Mouse (Mus musculus) embryonic facial prominence, embryonic 14.5 days (tissue): ENCODE data around the gene Slc26a3. TPM values are rescaled to one million over a fixed set of nuclear protein-coding genes. Genes with fewer than 3 reads are reported as not detected.

Experiments
- ATAC-seq: fragments of 200-750 bp; cut with Nextera tagmentation; 2 replicates; pipeline ENCODE4 v1.8.0; 2017; ENCODE audit warnings: low read depth, moderate number of reproducible peaks, moderate TSS enrichment
- DNase-seq: peaks from one replicate; pipeline ENCODE4 v3.0.0-alpha.2; 2015; ENCODE audit warnings: low spot score
- H3K27ac ChIP-seq: fragments of 300-500 bp; sonication (generic); replicated peaks from 2 replicates; pipeline ENCODE4 v1.5.1; 2014; ENCODE audit warnings: low read depth, mild to moderate bottlenecking, low read length, moderate library complexity
- H3K27me3 ChIP-seq: fragments of 300-500 bp; sonication (generic); replicated peaks from 2 replicates; pipeline ENCODE4 v1.6.1; 2014; ENCODE audit warnings: low read length; ENCODE audit not compliant: control insufficient read depth, insufficient read depth
- H3K36me3 ChIP-seq: fragments of 300-500 bp; sonication (generic); 2 replicates; pipeline ENCODE4 v1.6.1; 2014; ENCODE audit warnings: low read length, mixed read lengths; ENCODE audit not compliant: control insufficient read depth, insufficient read depth
- H3K4me1 ChIP-seq: fragments of 300-500 bp; sonication (generic); 2 replicates; pipeline ENCODE4 v1.6.1; 2014; ENCODE audit warnings: antibody characterized with exemption, low read length; ENCODE audit not compliant: control insufficient read depth, insufficient read depth
- H3K4me2 ChIP-seq: fragments of 300-500 bp; sonication (generic); 2 replicates; pipeline ENCODE4 v1.6.1; 2014; ENCODE audit warnings: low read depth, mild to moderate bottlenecking, low read length, moderate library complexity, mixed read lengths
- H3K4me3 ChIP-seq: fragments of 300-500 bp; sonication (generic); 2 replicates; pipeline ENCODE4 v1.5.1; 2014; ENCODE audit warnings: low read depth, mild to moderate bottlenecking, low read length
- H3K9ac ChIP-seq: fragments of 300-500 bp; sonication (generic); 2 replicates; pipeline ENCODE4 v1.6.1; 2014; ENCODE audit warnings: low read depth, mild to moderate bottlenecking, low read length, moderate library complexity, mixed read lengths
- H3K9me3 ChIP-seq: fragments of 300-500 bp; sonication (generic); 2 replicates; pipeline ENCODE4 v1.6.1; 2016; ENCODE audit warnings: low read length; ENCODE audit not compliant: control insufficient read depth
- WGBS: fragments of 180-500 bp; shearing (Covaris S2); extraction: QIAGEN DNeasy Blood & Tissue Kit; methylation state at CpG from one replicate; pipeline ENCODE4 v1.1.7; 2014; 5-methylcytosine and 5-hydroxymethylcytosine counted together
- polyA plus RNA-seq: library from polyadenylated mRNA; unstranded; fragments of >200 nt; fragmentation: Nextera tagmentation; extraction: Ambion mirVana; gene quantifications from 2 replicates; pipeline ENCODE4 v1.2.1, GENCODE M21; 2014

Gene Slc26a3
- polyA plus RNA-seq: 0.07 TPM in 1 of 2 replicates, not detected in the other

- Histone ChIP-seq H3K36me3 (no peaks in the 10 kb centered on the region), H3K27me3 (no peaks in the 10 kb centered on the region), H3K4me2 (no peak within 1 kb of the TSS), H3K27ac (no peak within 1 kb of the TSS), H3K4me3 (no peak within 1 kb of the TSS), H3K4me1 (no peaks in the 10 kb centered on the region), H3K9ac (no peak within 1 kb of the TSS), H3K9me3 (no peaks in the 10 kb centered on the region)
- no peak for DNase-seq
- ATAC-seq: no peak
- 82% methylated on average over 3 of the region's 3 CpGs for WGBS
These were observed at the start of gene Slc26a3 for GRCm38 (mm10) chr12:31390571-31390970. Gene Slc26a3, plus strand, starts transcription at chr12:31390871.

- ATAC-seq: no peak
- peak overlapping the region; percentile 91 for H3K4me2 ChIP-seq
- H3K36me3 ChIP-seq: peaks cover 20% of the 10 kb centered on the region
- 20% methylated on average over 15 of the region's 15 CpGs for WGBS
- H3K4me3 ChIP-seq: peak overlapping the region; percentile 96
- H3K9me3 ChIP-seq: no peaks in the 10 kb centered on the region
- peak overlapping the region; percentile 94 for H3K9ac ChIP-seq
- H3K4me1 ChIP-seq: peaks cover 5% of the 10 kb centered on the region
- no peak overlapping the region for H3K27ac ChIP-seq
- DNase-seq: no peak
- H3K27me3 ChIP-seq: no peaks in the 10 kb centered on the region
These were observed 40.3 kb upstream of the Slc26a3 start for GRCm38 (mm10) chr12:31350191-31350943.

GRCm38 (mm10) chr12:31350944-31351928, 39.4 kb upstream of the Slc26a3 start, which contains the start of gene Dld:
Gene Dld, minus strand, starts transcription at chr12:31351453.
- Histone ChIP-seq H3K4me2 (peak within 1 kb of the TSS; percentile 91), H3K27me3 (no peaks in the 10 kb centered on the region), H3K4me1 (peaks cover 5% of the 10 kb centered on the region), H3K36me3 (peaks cover 20% of the 10 kb centered on the region), H3K27ac (peak within 1 kb of the TSS; percentile 85), H3K9ac (peak within 1 kb of the TSS; percentile 94), H3K4me3 (peak within 1 kb of the TSS; percentile 96), H3K9me3 (no peaks in the 10 kb centered on the region)
- ATAC-seq (peak; percentile 100), DNase-seq (peak; percentile 99)
- 10% methylated on average over 31 of the region's 66 CpGs for WGBS

GRCm38 (mm10) chr12:31366428-31366827, 24.2 kb upstream of the Slc26a3 start:
- Histone ChIP-seq H3K36me3 (no peaks in the 10 kb centered on the region), H3K27ac (no peak overlapping the region), H3K4me1 (no peaks in the 10 kb centered on the region), H3K4me2 (no peak overlapping the region), H3K27me3 (no peaks in the 10 kb centered on the region), H3K9me3 (no peaks in the 10 kb centered on the region), H3K9ac (no peak overlapping the region), H3K4me3 (no peak overlapping the region)
- 56% methylated on average over 3 of the region's 3 CpGs for WGBS
- ATAC-seq: no peak
- no peak for DNase-seq

GRCm38 (mm10) chr12:31367721-31368120, 22.9 kb upstream of the Slc26a3 start:
- Histone ChIP-seq H3K4me1 (no peaks in the 10 kb centered on the region), H3K4me2 (no peak overlapping the region), H3K27ac (no peak overlapping the region), H3K36me3 (no peaks in the 10 kb centered on the region), H3K9me3 (no peaks in the 10 kb centered on the region), H3K9ac (no peak overlapping the region), H3K4me3 (no peak overlapping the region), H3K27me3 (no peaks in the 10 kb centered on the region)
- no peak for DNase-seq
- no peak for ATAC-seq
- WGBS: 79% methylated on average over 5 of the region's 5 CpGs

GRCm38 (mm10) chr12:31369118-31369517, 21.6 kb upstream of the Slc26a3 start:
- Histone ChIP-seq H3K4me2 (no peak overlapping the region), H3K27me3 (no peaks in the 10 kb centered on the region), H3K9ac (no peak overlapping the region), H3K4me1 (no peaks in the 10 kb centered on the region), H3K4me3 (no peak overlapping the region), H3K36me3 (no peaks in the 10 kb centered on the region), H3K27ac (no peak overlapping the region), H3K9me3 (no peaks in the 10 kb centered on the region)
- WGBS: 84% methylated on average over 1 of the region's 1 CpGs
- DNase-seq (no peak), ATAC-seq (no peak)

GRCm38 (mm10) chr12:31369656-31370055, 21.0 kb upstream of the Slc26a3 start:
- Histone ChIP-seq H3K27me3 (no peaks in the 10 kb centered on the region), H3K4me3 (no peak overlapping the region), H3K36me3 (no peaks in the 10 kb centered on the region), H3K27ac (no peak overlapping the region), H3K4me2 (no peak overlapping the region), H3K9me3 (no peaks in the 10 kb centered on the region), H3K9ac (no peak overlapping the region), H3K4me1 (no peaks in the 10 kb centered on the region)
- ATAC-seq (no peak), DNase-seq (no peak)
- WGBS: 80% methylated on average over 7 of the region's 7 CpGs

- H3K4me1 ChIP-seq: peaks cover 10% of the 10 kb centered on the region
- no peaks in the 10 kb centered on the region for H3K9me3 ChIP-seq
- H3K4me2 ChIP-seq: peak overlapping the region; percentile 19; the same call in 1 of the 2 replicates
- no peaks in the 10 kb centered on the region for H3K27me3 ChIP-seq
- H3K27ac ChIP-seq: no peak overlapping the region
- peak; percentile 86 for DNase-seq
- WGBS: 31% methylated on average over 9 of the region's 9 CpGs
- H3K4me3 ChIP-seq: no peak overlapping the region
- H3K36me3 ChIP-seq: no peaks in the 10 kb centered on the region
- peak; percentile 33; the same call in 1 of the 2 replicates for ATAC-seq
- H3K9ac ChIP-seq: no peak overlapping the region
These were observed 15.9 kb upstream of the Slc26a3 start for GRCm38 (mm10) chr12:31374603-31375282.
